Mouse (Mus musculus): ENCODE measurements around the gene Crot. TPM values are rescaled to one million over a fixed set of nuclear protein-coding genes. Genes with fewer than 3 reads are reported as not detected.

Crot gene
- polyA plus RNA-seq, 1 experiment from 2014 or later = 37.6 TPM

DNA sequence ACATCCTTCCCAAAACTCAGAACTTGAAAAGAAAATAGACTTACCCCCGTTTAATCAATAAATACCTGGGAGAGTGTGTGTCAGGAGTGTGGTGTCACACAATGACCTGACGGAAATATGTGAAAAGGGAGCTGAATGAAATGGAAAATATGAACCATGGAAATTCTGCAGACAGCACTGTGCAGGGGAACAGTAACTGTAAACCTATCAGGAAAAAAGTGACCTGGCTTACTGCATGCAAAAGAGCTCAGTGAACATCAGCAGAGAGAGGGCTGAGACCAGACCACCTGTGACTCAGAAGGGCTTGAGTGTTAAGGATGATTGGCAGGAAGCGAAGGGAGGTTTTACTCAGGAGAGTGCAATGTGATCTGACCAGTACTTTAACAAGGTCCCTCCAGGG is 11.7 kb downstream of the Crot start:
- WGBS = 80% methylated on average over 3 of the region's 3 CpGs
- Histone ChIP-seq H3K27ac (replicated peaks; ENCODE audit: low read depth, low read length) (no peak overlapping the region), H3K4me1 (ENCODE audit: control insufficient read depth, insufficient read depth, low read length) (no peaks in the 10 kb centered on the region), H3K27me3 (replicated peaks; ENCODE audit: control insufficient read depth, insufficient read depth, low read length) (no peaks in the 10 kb centered on the region), H3K9ac (ENCODE audit: low read depth, low read length) (no peak overlapping the region), H3K9me3 (ENCODE audit: control insufficient read depth, low read length) (no peaks in the 10 kb centered on the region), H3K36me3 (ENCODE audit: control insufficient read depth, insufficient read depth, low read length) (peaks cover 70% of the 10 kb centered on the region), H3K4me3 (ENCODE audit: low read depth, low read length) (no peak overlapping the region), H3K4me2 (ENCODE audit: low read depth, low read length) (no peak overlapping the region)
- DNase-seq (ENCODE audit: low spot score) (no peak), ATAC-seq (ENCODE audit: low read depth) (no peak)

- Histone ChIP-seq H3K4me3 (ENCODE audit: low read depth, low read length) (no peak overlapping the region), H3K9ac (ENCODE audit: low read depth, low read length) (no peak overlapping the region), H3K27ac (replicated peaks; ENCODE audit: low read depth, low read length) (no peak overlapping the region), H3K27me3 (replicated peaks; ENCODE audit: control insufficient read depth, insufficient read depth, low read length) (no peaks in the 10 kb centered on the region), H3K9me3 (ENCODE audit: control insufficient read depth, low read length) (no peaks in the 10 kb centered on the region), H3K4me1 (ENCODE audit: control insufficient read depth, insufficient read depth, low read length) (no peaks in the 10 kb centered on the region), H3K36me3 (ENCODE audit: control insufficient read depth, insufficient read depth, low read length) (peaks cover 59% of the 10 kb centered on the region), H3K4me2 (ENCODE audit: low read depth, low read length) (no peak overlapping the region)
- DNase-seq (ENCODE audit: low spot score) (no peak), ATAC-seq (ENCODE audit: low read depth) (no peak)
Observed at GRCm38 (mm10) chr5:8974721-8975120, 22.4 kb downstream of the Crot start.

DNA sequence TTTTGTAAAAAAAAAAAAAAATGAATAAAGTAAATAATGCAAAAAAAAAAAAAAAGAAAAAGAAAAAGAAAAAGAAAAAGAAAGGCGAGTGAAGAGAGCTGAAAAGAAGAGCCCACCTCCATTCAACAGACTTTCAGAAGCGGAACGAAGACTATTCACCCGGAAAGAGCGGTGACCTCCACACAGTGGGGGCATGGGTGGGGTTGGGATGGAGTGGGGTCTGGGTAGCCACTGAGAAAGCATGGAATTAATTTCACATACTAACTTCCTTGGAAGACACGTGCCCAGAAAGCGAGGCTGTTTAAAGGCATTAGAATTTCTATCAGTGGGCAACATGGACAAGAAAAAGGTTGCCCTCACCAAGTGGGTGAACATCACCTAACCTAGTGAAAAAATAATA is 24.8 kb downstream of the Crot start:
- peaks cover 72% of the 10 kb centered on the region for H3K36me3 ChIP-seq (ENCODE audit: control insufficient read depth, insufficient read depth, low read length)

GRCm38 (mm10) chr5:8970694-8971093 is 26.4 kb downstream of the Crot start:
- Histone ChIP-seq H3K4me3 (ENCODE audit: low read depth, low read length) (no peak overlapping the region), H3K4me2 (ENCODE audit: low read depth, low read length) (no peak overlapping the region), H3K4me1 (ENCODE audit: control insufficient read depth, insufficient read depth, low read length) (no peaks in the 10 kb centered on the region), H3K9me3 (ENCODE audit: control insufficient read depth, low read length) (no peaks in the 10 kb centered on the region), H3K27me3 (replicated peaks; ENCODE audit: control insufficient read depth, insufficient read depth, low read length) (no peaks in the 10 kb centered on the region), H3K27ac (replicated peaks; ENCODE audit: low read depth, low read length) (no peak overlapping the region), H3K9ac (ENCODE audit: low read depth, low read length) (no peak overlapping the region), H3K36me3 (ENCODE audit: control insufficient read depth, insufficient read depth, low read length) (peaks cover 84% of the 10 kb centered on the region)
- ATAC-seq (ENCODE audit: low read depth) (no peak), DNase-seq (ENCODE audit: low spot score) (no peak)
- WGBS = 89% methylated on average over 2 of the region's 2 CpGs

More for the DNA sequence above, 24.8 kb downstream of the Crot start:
- no peak overlapping the region for H3K4me3 ChIP-seq (ENCODE audit: low read depth, low read length)
- no peak overlapping the region for H3K9ac ChIP-seq (ENCODE audit: low read depth, low read length)
- no peak overlapping the region for H3K27ac ChIP-seq (replicated peaks; ENCODE audit: low read depth, low read length)
- H3K4me2 ChIP-seq (ENCODE audit: low read depth, low read length) = no peak overlapping the region
- no peak for ATAC-seq (ENCODE audit: low read depth)
- H3K4me1 ChIP-seq (ENCODE audit: control insufficient read depth, insufficient read depth, low read length) = no peaks in the 10 kb centered on the region
- no peaks in the 10 kb centered on the region for H3K27me3 ChIP-seq (replicated peaks; ENCODE audit: control insufficient read depth, insufficient read depth, low read length)
- DNase-seq (ENCODE audit: low spot score) = no peak
- 86% methylated on average over 7 of the region's 7 CpGs for WGBS
- no peaks in the 10 kb centered on the region for H3K9me3 ChIP-seq (ENCODE audit: control insufficient read depth, low read length)

GRCm38 (mm10) chr5:8964487-8964886 is 32.6 kb downstream of the Crot start:
- Histone ChIP-seq H3K27me3 (replicated peaks; ENCODE audit: control insufficient read depth, insufficient read depth, low read length) (no peaks in the 10 kb centered on the region), H3K9ac (ENCODE audit: low read depth, low read length) (no peak overlapping the region), H3K4me3 (ENCODE audit: low read depth, low read length) (no peak overlapping the region), H3K4me1 (ENCODE audit: control insufficient read depth, insufficient read depth, low read length) (no peaks in the 10 kb centered on the region), H3K27ac (replicated peaks; ENCODE audit: low read depth, low read length) (no peak overlapping the region), H3K4me2 (ENCODE audit: low read depth, low read length) (no peak overlapping the region), H3K36me3 (ENCODE audit: control insufficient read depth, insufficient read depth, low read length) (peaks cover 61% of the 10 kb centered on the region), H3K9me3 (ENCODE audit: control insufficient read depth, low read length) (no peaks in the 10 kb centered on the region)
- DNase-seq (ENCODE audit: low spot score) (no peak), ATAC-seq (ENCODE audit: low read depth) (no peak)
- WGBS = 100% methylated on average over 5 of the region's 5 CpGs

DNA sequence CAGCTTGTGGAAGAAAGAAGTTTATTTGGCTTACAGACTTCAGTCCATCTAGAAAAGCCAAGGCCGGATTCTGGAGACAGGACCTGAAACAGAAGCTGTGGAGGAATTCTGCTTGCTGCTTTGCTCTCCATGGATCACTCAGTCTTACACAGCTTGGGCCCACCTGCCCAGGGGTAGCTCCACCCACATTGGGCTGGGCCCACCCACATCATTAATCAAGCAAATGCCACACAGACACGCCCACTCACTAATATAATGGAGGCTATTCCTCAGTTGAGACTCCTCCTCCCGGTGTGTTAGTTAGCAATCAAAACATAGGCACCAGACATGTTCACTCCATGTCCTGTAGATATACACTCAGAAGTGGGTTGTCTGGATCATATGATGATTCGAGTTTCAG is 36.6 kb downstream of the Crot start:
- Histone ChIP-seq H3K27me3 (replicated peaks; ENCODE audit: control insufficient read depth, insufficient read depth, low read length) (no peaks in the 10 kb centered on the region), H3K4me2 (ENCODE audit: low read depth, low read length) (no peak overlapping the region), H3K9ac (ENCODE audit: low read depth, low read length) (no peak overlapping the region), H3K36me3 (ENCODE audit: control insufficient read depth, insufficient read depth, low read length) (peaks cover 24% of the 10 kb centered on the region), H3K4me3 (ENCODE audit: low read depth, low read length) (no peak overlapping the region), H3K27ac (replicated peaks; ENCODE audit: low read depth, low read length) (no peak overlapping the region), H3K4me1 (ENCODE audit: control insufficient read depth, insufficient read depth, low read length) (no peaks in the 10 kb centered on the region), H3K9me3 (ENCODE audit: control insufficient read depth, low read length) (no peaks in the 10 kb centered on the region)
- DNase-seq (ENCODE audit: low spot score) (no peak), ATAC-seq (ENCODE audit: low read depth) (0 out of 2 replicates have a peak, but pooled peaks have one; percentile 30)
- 87% methylated on average over 4 of the region's 4 CpGs for WGBS

DNA sequence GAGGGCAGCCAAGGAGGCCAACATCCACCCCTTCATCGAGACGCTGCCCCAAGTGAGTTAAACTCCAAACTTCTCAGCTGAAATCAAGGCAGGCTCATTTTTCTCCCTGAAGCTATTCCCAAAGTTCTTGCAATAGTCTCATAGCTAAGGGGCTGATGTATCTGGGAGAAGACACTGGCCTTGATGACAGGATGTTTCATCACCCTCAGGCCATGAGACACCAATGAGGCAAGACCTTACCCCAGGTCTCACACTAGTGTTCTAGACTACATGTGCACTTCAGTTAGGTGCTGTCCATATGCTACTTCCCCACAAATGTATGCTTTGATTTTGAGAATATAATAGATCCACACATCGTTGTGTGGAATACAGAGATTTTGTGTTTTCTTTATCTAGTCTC is 41.6 kb downstream of the Crot start:
- no peaks in the 10 kb centered on the region for H3K4me1 ChIP-seq (ENCODE audit: control insufficient read depth, insufficient read depth, low read length)
- no peak overlapping the region for H3K9ac ChIP-seq (ENCODE audit: low read depth, low read length)
- no peak overlapping the region for H3K4me2 ChIP-seq (ENCODE audit: low read depth, low read length)
- H3K4me3 ChIP-seq (ENCODE audit: low read depth, low read length) = no peak overlapping the region
- no peaks in the 10 kb centered on the region for H3K27me3 ChIP-seq (replicated peaks; ENCODE audit: control insufficient read depth, insufficient read depth, low read length)
- H3K9me3 ChIP-seq (ENCODE audit: control insufficient read depth, low read length) = no peaks in the 10 kb centered on the region
- no peaks in the 10 kb centered on the region for H3K36me3 ChIP-seq (ENCODE audit: control insufficient read depth, insufficient read depth, low read length)
- ATAC-seq (ENCODE audit: low read depth) = no peak
- no peak overlapping the region for H3K27ac ChIP-seq (replicated peaks; ENCODE audit: low read depth, low read length)
- 82% methylated on average over 3 of the region's 3 CpGs for WGBS
- DNase-seq (ENCODE audit: low spot score) = no peak

DNA sequence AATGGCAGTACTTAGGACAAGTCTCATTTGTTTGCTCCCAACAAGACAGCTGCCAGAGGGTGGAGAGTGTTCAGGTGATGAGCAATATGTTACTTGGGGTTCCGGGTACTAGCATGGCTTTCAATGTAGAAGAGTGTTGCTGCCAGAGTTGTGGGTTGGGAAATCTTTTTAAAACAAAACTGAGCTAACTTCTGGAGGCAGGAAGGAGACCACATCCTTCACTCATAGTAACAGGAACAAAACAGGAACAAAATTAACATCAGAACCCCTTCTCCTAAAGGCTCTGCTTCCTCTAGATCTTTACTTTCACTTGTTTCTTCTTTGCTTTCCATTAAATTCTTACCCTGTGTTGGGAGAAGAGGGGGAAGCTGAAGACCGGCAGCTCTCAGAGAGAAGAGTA is 43.5 kb downstream of the Crot start:
- DNase-seq (ENCODE audit: low spot score) (no peak), ATAC-seq (ENCODE audit: low read depth) (no peak)
- Histone ChIP-seq H3K4me2 (ENCODE audit: low read depth, low read length) (no peak overlapping the region), H3K4me3 (ENCODE audit: low read depth, low read length) (no peak overlapping the region), H3K4me1 (ENCODE audit: control insufficient read depth, insufficient read depth, low read length) (no peaks in the 10 kb centered on the region), H3K36me3 (ENCODE audit: control insufficient read depth, insufficient read depth, low read length) (no peaks in the 10 kb centered on the region), H3K9ac (ENCODE audit: low read depth, low read length) (no peak overlapping the region), H3K27me3 (replicated peaks; ENCODE audit: control insufficient read depth, insufficient read depth, low read length) (no peaks in the 10 kb centered on the region), H3K9me3 (ENCODE audit: control insufficient read depth, low read length) (no peaks in the 10 kb centered on the region), H3K27ac (replicated peaks; ENCODE audit: low read depth, low read length) (no peak overlapping the region)
- WGBS = 84% methylated on average over 2 of the region's 2 CpGs

GRCm38 (mm10) chr5:8947423-8948110 is 49.6 kb downstream of the Crot start:
- DNase-seq (ENCODE audit: low spot score) = no peak
- no peak overlapping the region for H3K4me2 ChIP-seq (ENCODE audit: low read depth, low read length)
- H3K4me3 ChIP-seq (ENCODE audit: low read depth, low read length) = no peak overlapping the region
- no peaks in the 10 kb centered on the region for H3K4me1 ChIP-seq (ENCODE audit: control insufficient read depth, insufficient read depth, low read length)
- no peak for ATAC-seq (ENCODE audit: low read depth)
- no peak overlapping the region for H3K27ac ChIP-seq (replicated peaks; ENCODE audit: low read depth, low read length)
- H3K36me3 ChIP-seq (ENCODE audit: control insufficient read depth, insufficient read depth, low read length) = no peaks in the 10 kb centered on the region
- H3K9ac ChIP-seq (ENCODE audit: low read depth, low read length) = no peak overlapping the region
- H3K27me3 ChIP-seq (replicated peaks; ENCODE audit: control insufficient read depth, insufficient read depth, low read length) = no peaks in the 10 kb centered on the region
- 71% methylated on average over 4 of the region's 4 CpGs for WGBS
- H3K9me3 ChIP-seq (ENCODE audit: control insufficient read depth, low read length) = no peaks in the 10 kb centered on the region
